Mouse (Mus musculus): ENCODE data around the gene Skap1.

DNA sequence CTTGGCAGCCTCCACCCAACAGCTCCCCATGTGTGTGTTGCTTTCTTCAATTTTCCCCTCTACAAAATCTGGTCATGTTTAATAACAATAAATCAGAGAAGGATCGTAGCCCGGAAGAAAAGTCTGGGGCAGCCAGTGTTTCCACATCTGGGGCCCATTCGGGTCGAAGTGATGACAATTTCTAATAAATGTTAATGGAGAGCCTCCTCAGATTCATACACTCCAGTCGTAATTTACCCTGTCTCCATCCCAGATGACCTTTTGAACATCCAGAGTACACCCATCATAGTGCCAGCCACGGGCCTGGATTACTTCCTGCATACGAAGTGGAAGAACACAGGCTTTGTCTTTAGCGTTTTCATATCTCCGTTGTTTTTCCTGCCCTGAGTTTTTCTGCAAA is 32.5 kb upstream of the Skap1 start:
- no peak for TF ChIP-seq EP300 (IDR thresholded peaks at IDR 0.05; ENCODE audit: low read depth)
- no peak for TF ChIP-seq CTCF (IDR thresholded peaks at IDR 0.05; ENCODE audit: low read depth)

Data from liver, postnatal 0 days (tissue).